Mouse (Mus musculus): Measurements from ENCODE around the gene Dtnb. TPM values are rescaled to one million over a fixed set of nuclear protein-coding genes. Genes with fewer than 3 reads are reported as not detected.

Dtnb gene
- total RNA-seq (2023): 97.4 TPM

DNA sequence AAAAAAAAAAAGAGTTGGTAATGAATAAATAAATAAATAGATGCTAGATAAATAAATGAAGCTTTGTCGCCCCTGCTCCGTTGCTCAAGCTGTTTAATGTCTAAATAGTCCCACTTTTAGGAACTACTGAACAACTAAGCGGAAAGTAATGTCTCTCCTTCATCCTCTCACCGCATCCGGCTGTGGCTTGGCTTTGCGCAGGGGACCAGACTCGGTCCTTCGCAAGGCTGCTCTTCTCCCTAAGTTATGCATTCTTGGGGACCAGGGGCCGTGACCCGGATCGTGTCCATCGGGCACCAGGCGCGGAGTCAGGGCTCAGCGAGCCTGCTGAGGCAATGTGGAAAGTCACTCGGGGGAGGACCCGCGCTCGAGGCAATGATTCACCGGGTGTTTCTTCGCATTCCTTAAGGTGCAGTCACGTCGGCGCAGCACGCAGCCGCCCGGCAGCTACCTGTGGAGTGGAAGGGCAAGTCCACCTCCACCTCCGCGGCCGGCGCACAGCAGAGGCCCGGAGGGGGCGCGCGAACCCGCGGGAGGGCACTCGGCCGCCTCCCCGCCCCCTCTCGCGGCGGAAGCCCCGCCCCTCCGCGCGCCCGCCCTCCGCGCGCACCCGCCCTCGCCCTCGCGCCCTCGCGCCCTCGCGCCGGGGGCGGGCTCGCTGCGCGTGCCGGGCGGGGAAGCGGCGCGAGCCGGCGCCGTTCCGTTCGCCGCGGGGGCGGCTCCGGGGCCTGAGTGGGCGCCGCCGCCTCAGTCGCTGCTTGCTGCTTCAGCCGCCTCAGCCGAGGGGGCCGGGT is at the start of gene Dtnb:
TSS of gene Dtnb (plus strand) at position 595 of the 794 bp plus-strand sequence.

DNA sequence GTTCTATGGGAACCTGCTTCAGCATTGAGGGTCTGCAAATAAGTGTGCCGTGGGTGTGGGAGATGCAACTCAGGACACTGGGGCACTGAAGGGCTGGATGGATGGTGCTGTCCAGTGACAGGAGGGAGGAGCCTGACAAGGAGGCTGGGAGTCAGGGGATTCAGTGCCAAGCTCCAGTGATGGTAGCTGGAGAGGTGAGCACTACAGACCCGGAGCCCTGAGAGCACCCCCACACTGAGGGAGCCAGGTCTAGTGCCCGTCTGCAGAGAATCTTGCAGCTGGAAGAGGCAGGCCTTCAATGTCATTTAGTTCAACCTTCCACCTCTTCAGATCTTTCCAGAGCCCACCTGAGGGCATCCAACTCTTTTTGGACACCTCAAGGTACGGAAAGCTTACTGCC is 233.7 kb downstream of the Dtnb start, which contains the start of gene Dnmt3a:
TSS of gene Dnmt3a (plus strand) at position 156 of the 400 bp plus-strand sequence.

Other genes starting within 250 kb of the Dtnb start
- 11.3 TPM for gene Kif3c, start 207.2 kb upstream of the Dtnb start, total RNA-seq (2023)
- gene Asxl2, start 145.5 kb upstream of the Dtnb start, total RNA-seq (2023): 82.3 TPM
- gene Dnmt3a, start 233.6 kb downstream of the Dtnb start, total RNA-seq (2023): 79.3 TPM

Data from CD4-positive naive resting alpha-beta T cell, adult 76 days (primary cell).